Mouse (Mus musculus) spleen, adult 12 weeks (tissue): ENCODE data around the gene Hemgn.

Experiments used
- DNase-seq: peaks from one replicate; pipeline ENCODE4 v3.0.0; 2022; ENCODE audit warnings: low spot score

The Hemgn gene

GRCm38 (mm10) chr4:46412113-46412512 is 1.2 kb downstream of the Hemgn start:
- no peak for DNase-seq

GRCm38 (mm10) chr4:46411489-46411888 is 1.8 kb downstream of the Hemgn start:
- no peak for DNase-seq

- no peak for DNase-seq
Measured at GRCm38 (mm10) chr4:46410677-46411076, 2.6 kb downstream of the Hemgn start.

DNA sequence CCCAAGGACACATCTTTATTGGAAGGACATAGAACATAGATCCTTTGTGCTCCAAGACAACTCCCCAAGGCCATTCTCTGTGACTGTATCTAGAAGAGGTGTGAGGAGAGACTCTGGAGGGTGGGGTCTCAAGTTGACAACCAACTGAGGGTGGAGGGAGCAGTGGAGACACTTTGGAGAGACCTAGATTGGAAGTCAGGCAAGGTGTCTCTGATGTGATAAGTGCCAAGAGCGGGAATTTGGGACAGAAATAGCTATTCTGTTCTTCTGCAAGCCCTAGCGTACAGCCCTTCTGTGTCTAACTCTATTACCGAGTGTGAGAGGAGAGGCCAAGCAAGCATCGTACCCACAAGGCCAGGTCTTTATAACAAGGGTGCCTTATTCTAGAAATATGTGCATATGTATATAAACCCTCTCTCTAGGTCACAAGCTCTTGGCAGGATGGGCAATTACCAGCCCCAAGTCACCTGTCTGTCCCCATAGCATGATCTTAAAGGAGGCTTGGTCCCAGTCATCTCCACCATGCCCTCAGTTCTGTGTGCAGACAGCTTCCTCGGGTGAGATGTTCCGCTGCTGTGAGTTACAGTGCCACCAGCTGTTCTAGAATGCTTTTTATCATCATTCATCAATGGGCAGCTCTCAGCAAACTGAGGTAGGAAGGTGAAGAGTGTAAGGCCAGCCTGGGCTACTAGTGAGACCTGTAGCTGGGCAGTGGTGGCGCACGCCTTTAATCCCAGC is 6.2 kb downstream of the Hemgn start:
- peak; percentile 53 for DNase-seq

- peak; percentile 66 for DNase-seq
Measured at GRCm38 (mm10) chr4:46404042-46404795, 9.1 kb downstream of the Hemgn start.

- DNase-seq: no peak
Measured at GRCm38 (mm10) chr4:46398839-46399238, 14.5 kb downstream of the Hemgn start.

GRCm38 (mm10) chr4:46395736-46396135 is 17.6 kb downstream of the Hemgn start:
- DNase-seq: peak; percentile 66

DNA sequence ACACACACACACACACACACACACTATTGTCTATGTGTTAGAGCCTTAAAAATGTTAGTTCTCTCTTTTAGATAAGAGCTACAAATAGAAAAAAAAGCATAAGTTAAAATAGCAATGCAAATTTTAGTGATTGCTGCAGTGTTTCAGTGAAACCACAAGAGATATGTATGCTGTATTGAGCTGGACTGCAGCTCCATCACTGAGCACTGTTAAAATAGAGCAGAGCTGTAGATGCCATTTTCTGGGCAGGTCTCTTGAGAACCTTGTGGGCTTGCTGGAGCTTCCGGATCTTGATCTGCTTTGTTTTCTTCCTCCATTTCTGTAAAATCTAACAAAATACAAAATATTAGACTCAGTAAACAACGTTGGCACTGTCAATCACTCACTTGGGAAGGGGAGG is 18.9 kb downstream of the Hemgn start:
- no peak for DNase-seq

- peak; percentile 77 for DNase-seq
Measured at GRCm38 (mm10) chr4:46390390-46390970, 22.8 kb downstream of the Hemgn start.

DNA sequence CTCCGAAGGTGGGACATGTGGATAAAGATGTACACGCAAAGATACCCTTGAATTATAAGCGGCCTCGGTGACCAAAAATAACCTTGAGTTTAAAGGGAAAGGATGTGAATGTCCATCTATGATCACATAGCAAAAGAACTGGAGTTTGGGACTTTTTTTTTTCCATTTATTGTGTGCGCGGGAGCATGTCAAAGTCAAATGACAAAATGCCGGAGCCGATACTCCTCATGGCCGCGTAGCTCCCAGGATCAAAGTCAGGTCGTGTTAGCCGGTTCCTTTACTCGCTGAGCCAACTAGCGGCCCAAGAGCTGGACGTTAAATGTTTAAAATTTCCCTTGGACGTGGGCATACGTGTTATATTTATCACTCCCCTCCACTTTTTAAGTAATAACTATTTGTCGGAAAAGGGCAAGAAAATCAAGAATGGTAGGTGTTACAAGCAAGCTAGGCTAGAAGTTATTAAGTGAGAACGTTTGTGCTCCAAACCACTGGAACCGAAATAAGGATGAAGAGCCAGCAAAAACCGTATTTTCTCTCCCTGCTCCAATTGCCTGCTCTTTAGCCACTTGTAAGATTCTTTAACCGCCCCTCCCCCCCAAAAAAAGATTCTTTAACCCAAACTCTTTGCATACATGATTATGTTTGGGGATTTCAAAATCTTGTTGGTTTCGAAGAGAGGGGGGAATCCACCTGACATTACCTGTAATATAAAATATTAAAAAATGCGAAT is 23.5 kb downstream of the Hemgn start:
- DNase-seq: no peak

DNA sequence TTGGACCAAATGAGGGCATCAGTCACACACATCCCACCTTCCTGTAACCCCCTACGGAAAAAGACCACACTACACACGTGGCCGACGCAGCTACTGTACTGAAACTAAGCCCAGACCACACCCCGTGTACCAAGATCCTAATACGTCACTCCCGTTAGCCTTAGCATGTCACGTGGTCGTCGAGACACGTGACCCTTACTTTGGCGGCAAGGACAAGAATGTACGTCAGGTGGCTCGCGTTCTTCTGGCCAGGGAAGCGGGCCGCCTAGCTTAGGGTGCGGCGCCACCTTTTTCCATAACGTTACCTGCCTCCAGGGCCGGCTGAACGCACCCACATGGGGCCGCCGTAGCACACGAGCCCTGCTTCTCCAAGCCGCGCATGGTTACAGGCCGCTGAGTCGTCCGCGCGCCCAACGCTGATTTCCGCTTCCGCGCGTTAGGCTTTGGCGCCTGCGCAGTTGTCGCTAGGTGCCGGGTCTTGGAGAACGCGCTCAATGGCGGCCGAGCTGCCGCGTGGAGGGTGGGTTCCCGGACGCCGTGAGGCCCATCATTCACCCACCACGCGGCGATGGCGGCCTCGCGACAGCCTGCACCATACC is 24.2 kb downstream of the Hemgn start, which contains the start of gene Trmo:
Gene Trmo (minus strand): TSS at position 425 of the 599 bp plus-strand sequence.
- peak; percentile 92 for DNase-seq

GRCm38 (mm10) chr4:46388556-46388955 is 24.8 kb downstream of the Hemgn start:
- DNase-seq: no peak

DNA sequence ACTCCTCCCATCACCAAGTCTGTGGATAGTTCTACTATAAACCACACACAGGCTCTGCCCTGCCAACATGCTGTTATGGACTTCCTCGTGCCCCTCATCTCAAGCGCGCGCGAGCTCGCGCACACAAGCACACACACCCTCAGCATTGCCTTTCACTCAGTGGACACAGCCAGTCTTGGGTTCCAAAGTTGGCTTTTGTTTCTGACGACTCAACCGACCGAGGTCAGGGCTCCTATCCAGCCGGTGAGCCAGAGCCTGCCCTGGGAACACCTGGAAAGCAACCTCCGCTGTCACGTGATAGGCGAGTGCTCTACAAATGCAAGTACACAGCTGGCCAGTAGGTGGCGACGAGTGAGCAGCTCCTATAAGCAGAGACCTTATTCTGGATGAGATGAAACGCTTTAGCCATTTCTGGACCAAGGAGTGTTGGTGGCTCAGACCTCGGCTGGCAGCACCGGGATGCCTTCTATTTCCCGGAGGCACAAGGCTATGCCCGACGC is 38.4 kb downstream of the Hemgn start:
- DNase-seq: peak; percentile 65

- peak; percentile 15 for DNase-seq
Measured at GRCm38 (mm10) chr4:46374455-46374854, 38.9 kb downstream of the Hemgn start.

DNA sequence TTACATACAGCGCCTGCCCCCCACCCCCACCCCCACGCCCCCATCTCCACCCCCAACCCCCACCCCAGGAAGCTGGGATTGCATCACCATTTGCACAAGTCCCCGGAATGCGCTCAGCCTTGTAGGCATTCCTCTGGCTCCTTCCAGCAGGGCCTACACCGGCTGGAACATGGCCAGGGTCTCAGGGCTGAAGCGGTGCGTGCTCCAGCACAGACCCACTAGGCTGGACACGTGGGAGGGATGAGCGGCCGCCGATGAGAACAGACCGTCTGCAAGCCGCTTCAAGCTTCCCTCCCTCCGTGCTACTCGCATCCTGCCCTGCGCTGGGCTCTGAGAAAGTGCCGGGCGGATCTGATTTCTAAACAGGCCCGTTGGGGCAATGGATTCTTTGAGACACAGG is 42.3 kb downstream of the Hemgn start:
- DNase-seq: no peak

DNA sequence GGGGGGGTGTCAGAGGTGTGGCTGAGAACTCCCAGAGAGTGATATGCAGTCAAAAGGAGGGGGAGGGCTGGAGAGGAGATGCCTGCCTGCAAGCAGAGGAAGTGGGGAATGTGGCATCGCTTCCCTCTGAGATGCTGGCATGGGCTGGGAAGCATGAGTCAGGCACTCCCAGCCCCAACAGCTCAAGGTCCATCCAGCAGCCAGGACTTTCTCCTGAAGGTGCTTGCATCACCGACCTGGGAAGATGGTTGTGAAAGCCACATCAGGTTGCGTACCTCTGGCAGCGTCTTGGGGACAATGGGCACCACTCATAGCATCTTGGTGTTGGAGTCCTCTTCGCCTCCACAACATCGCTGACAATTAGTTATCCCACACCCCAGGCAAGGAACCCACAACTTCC is 42.9 kb downstream of the Hemgn start:
- no peak for DNase-seq

GRCm38 (mm10) chr4:46369070-46369469 is 44.2 kb downstream of the Hemgn start:
- DNase-seq: no peak

DNA sequence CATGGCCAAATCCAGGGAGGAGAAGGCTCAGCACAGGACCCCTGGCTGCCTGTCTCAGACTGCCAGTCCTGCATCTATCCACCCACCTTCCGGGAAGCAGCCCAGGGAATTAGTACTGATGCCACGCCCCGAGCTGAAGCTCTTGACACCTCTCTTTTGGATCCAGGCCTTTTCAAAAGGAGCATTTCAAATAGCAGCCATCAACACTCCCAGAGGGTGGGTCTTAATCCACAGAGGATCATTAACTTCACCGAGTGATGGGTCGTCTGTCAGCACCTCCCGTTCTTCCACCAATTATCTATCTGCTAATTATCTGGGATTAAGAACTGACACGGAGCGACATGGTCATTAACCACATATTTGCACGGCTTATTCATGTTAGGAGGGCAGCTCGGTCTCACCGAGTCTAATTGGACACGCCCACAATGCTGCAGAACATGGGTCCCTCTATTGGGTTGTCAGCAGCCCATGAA is 45.8 kb downstream of the Hemgn start:
- DNase-seq: no peak

DNA sequence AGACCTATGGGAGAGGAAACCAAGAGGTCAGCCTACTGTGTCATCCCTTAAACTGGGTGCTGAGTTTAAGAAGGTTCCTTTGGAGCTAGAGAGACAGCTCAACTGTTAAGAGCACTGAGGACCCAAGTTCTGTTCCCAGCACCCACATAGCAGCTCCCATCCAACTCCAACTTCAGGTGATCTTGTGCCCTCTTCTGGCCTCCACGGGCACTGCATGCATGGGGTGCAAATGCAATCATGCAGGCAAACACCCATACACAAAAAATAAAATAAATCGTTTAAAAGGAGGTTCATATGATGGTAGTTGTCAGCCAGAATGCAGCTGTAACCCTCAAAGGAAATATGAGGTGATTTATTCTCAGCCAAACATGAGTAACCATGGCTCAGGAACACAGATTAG is 48.9 kb downstream of the Hemgn start:
- no peak for DNase-seq

DNA sequence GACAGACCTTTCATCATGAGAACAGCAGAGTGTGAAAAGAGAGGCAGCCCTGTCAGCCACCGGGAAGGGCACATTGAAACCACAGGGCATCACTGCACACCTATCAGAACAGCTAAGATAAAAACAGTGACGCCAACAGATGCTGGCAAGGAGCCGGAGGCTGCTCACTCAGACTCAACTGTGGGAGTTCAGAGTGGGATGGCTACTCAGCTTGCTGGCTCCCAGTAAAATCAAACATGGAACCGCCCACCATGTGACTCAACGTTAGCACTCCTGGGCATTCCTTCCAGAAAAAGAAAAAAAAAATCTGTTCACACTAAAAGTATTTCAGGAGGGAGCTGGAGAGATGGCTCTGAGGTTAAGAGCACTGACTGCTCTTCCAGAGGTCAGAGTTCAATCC is 52.0 kb downstream of the Hemgn start:
- DNase-seq: no peak

- no peak for DNase-seq
Measured at GRCm38 (mm10) chr4:46359539-46360253, 53.6 kb downstream of the Hemgn start.
